Mouse (Mus musculus): ENCODE data around the gene Hhat.

Hhat gene

GRCm38 (mm10) chr1:192789828-192790227 lies 18.8 kb upstream of the Hhat start:
- in situ Hi-C loops (cut with MboI; ENCODE audit: low pct_unique_long_range_greater_than_20kb in 1 of 2, low sequenced_read_pairs in 2 of 2, unreplicated experiment in 1 of 2): loop anchor here in 1 of 2 experiments (10.0 kb wide), 1 partner anchor 75 kb away; no protein-coding TSS in a partner anchor

- in situ Hi-C loops (cut with MboI; ENCODE audit: low pct_unique_long_range_greater_than_20kb in 1 of 2, low sequenced_read_pairs in 2 of 2, unreplicated experiment in 1 of 2): no loop called here
Observed at GRCm38 (mm10) chr1:192789111-192789522, 18.1 kb upstream of the Hhat start.

GRCm38 (mm10) chr1:192786194-192786593 lies 15.2 kb upstream of the Hhat start:
- in situ Hi-C loops (cut with MboI; ENCODE audit: low pct_unique_long_range_greater_than_20kb in 1 of 2, low sequenced_read_pairs in 2 of 2, unreplicated experiment in 1 of 2): no loop called here

- in situ Hi-C loops (cut with MboI; ENCODE audit: low pct_unique_long_range_greater_than_20kb in 1 of 2, low sequenced_read_pairs in 2 of 2, unreplicated experiment in 1 of 2): no loop called here
Observed at GRCm38 (mm10) chr1:192785046-192785961, 14.3 kb upstream of the Hhat start.

DNA sequence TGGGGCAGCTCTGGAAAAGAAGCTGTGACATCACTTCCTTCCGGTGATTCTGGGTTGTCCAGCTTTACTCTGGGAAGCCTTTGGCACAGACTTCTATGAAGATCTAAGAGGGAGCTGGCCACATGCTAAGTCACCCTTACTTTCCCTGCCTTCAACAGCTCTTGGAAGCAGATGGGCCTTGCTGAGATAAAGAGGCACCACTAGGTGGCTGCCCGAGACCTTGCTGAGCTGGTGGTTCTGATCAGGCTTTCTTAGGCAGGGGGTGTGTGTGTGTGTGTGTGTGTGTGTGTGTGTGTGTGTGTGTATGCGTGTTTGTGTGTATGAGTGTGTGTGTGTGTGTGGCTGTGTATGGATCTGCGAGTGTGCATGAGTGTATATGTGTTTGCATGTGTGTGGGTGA lies 13.4 kb upstream of the Hhat start:
- in situ Hi-C loops (cut with MboI; ENCODE audit: low pct_unique_long_range_greater_than_20kb in 1 of 2, low sequenced_read_pairs in 2 of 2, unreplicated experiment in 1 of 2): no loop called here

GRCm38 (mm10) chr1:192781256-192781655 lies 10.2 kb upstream of the Hhat start:
- in situ Hi-C loops (cut with MboI; ENCODE audit: low pct_unique_long_range_greater_than_20kb in 1 of 2, low sequenced_read_pairs in 2 of 2, unreplicated experiment in 1 of 2): no loop called here

DNA sequence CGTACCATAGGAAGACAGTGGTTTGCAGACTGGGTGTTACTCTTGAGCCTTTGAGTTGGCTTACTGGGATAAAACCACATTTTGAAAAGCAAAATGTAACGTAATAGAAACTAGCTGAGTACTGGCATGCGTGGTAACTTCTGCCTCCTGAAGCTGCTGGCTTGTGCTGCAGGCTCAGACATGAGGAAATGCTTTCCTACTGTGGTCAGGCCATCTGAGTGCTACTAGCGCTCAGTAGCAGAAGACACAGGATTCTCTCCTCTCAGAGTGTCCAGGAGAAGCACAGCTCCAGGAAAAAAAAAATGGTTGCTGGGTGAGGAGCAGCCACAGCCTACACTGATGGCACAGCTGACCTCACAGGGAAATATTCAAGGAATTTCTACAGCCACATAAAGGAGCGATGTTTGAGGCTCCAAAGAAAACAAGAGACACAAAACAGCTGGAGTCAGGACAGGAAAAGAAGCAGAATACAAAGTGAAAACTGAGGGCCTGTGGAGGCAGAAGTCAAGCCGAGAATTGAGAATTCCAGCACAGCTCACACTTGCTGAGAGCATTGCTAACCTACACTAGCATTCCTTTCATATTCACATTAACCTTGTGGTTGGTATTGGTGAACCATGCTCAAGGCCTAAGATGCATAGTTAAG lies 8.0 kb upstream of the Hhat start:
- in situ Hi-C loops (cut with MboI; ENCODE audit: low pct_unique_long_range_greater_than_20kb in 1 of 2, low sequenced_read_pairs in 2 of 2, unreplicated experiment in 1 of 2): no loop called here

DNA sequence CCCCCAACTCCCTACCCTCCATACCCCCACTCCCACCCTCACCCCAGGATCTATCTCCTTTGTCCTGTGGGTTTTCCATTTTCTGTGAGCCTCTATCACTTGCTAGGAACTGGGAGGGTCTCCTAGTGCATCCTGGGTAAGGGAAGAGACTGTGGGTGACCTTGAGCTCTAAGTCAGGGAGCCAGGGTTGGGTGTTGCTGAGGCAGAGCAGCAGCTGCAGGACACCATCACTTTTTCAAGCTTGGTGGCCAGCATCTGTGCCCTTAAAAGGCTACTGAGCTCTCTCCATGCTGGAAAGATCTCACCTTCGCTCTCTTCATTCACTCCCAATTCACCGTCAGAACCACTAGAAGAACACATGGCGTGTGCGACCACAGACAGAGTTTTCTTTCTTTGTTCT lies 7.2 kb upstream of the Hhat start:
- in situ Hi-C loops (cut with MboI; ENCODE audit: low pct_unique_long_range_greater_than_20kb in 1 of 2, low sequenced_read_pairs in 2 of 2, unreplicated experiment in 1 of 2): no loop called here

DNA sequence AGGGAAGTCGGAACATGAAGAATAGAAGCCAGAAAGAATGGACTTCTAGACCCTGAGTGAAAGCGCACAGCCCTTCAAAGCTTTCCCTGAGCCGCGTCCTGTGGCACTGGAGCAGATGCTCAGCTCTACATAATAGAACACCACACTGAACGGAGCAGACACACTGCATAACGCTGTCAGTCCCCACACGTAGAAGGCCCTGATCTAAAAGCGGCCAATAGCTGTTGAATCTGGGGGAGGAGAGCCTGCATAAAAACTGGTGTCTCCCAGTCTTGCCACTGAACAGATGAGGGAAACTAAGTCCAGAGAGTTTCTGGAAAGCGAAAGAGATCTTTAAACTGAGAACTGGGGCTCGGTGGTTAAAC lies 911 bp downstream of the Hhat start:
- in situ Hi-C loops (cut with MboI; ENCODE audit: low pct_unique_long_range_greater_than_20kb in 1 of 2, low sequenced_read_pairs in 2 of 2, unreplicated experiment in 1 of 2): loop anchor here in 1 of 2 experiments (25.0 kb wide), 1 partner anchor 317 kb away; no protein-coding TSS in a partner anchor

DNA sequence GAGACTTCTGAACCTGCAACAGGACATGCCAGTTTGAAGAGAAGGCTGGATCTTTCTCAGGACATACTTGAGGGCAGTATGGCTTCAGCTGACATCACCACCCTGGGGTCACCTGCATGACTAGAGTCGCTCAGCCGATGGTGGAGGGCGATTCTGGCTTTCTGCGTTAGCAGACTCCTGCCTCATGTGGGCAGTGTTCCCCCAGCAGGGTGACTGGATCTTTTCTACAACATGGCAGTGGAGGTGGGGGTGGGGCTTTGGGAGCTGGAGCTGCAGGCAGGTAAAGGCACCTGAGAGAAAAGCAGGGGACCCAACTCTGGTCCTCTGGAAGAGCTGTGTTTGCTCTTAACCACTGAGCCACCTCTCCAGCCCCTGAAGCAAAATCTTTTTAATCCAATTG lies 5.5 kb downstream of the Hhat start:
- in situ Hi-C loops (cut with MboI; ENCODE audit: low pct_unique_long_range_greater_than_20kb in 1 of 2, low sequenced_read_pairs in 2 of 2, unreplicated experiment in 1 of 2): loop anchor here in 1 of 2 experiments (25.0 kb wide), 1 partner anchor 322 kb away; no protein-coding TSS in a partner anchor

DNA sequence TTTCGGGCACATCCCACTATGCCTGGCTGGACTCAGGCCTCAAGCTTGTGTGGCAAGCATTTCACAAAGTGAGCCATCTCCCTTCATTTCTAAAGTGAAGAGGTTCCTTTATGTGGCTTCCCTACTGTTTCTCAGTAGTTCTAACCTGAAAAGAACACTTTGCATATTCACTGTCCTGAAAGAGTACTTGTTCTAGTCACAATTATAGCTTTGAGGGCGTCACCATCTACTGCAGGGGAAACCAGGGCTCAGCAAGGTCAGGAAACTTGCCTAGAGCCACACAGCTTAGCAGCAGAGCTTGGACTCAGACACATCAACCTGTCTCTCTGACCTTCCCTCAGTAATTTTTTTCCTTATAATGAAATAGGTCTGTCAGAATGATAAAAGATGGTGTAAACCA lies 6.5 kb downstream of the Hhat start:
- in situ Hi-C loops (cut with MboI; ENCODE audit: low pct_unique_long_range_greater_than_20kb in 1 of 2, low sequenced_read_pairs in 2 of 2, unreplicated experiment in 1 of 2): loop anchor here in 1 of 2 experiments (25.0 kb wide), 1 partner anchor 323 kb away; no protein-coding TSS in a partner anchor

DNA sequence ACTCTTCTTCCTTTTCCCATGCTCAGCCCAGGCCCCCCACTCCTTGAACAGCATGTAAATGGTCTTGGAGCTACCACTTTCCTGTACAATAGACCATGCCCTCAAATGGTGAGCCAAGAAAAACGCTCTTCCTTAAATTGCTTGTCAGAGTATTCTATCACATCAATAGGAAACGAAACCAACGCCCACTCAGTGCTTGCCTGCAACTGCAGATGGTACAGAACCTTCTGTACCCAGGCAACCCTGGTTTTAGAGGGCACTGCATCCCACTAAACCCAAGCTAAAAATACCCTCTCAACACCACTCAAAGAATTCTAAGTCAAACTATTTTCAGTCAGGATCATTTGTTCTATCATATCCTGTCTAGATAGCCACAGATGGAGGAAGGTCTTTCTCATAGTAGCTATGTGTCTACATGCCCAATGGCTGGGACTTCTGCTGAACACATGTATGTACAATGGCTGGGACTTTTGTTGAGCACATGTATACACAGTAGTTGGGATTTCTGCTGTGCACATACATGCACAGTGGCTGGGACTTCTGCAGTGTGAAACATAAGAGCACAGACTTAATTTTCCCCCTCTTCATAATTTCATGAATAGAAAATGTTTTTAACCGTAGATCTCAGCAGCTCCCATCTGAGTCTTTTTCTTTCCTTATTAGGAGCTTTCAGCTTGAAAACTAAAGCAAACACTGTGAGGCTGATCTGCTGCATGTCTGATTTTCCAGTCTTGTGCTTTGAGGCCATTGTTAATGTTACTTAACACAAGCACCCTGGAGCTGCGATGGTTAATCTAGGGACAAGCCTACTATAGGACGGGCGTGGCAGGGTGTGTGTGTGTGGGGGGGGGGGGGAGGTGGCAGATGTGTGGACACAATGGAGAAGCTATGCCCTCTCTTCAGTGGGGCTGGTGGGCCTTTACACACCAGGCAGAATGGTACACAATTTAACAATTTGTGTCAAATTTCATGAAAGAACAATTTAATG lies 7.8 kb downstream of the Hhat start:
- in situ Hi-C loops (cut with MboI; ENCODE audit: low pct_unique_long_range_greater_than_20kb in 1 of 2, low sequenced_read_pairs in 2 of 2, unreplicated experiment in 1 of 2): loop anchor here in 1 of 2 experiments (25.0 kb wide), 1 partner anchor 324 kb away; no protein-coding TSS in a partner anchor

- in situ Hi-C loops (cut with MboI; ENCODE audit: low pct_unique_long_range_greater_than_20kb in 1 of 2, low sequenced_read_pairs in 2 of 2, unreplicated experiment in 1 of 2): loop anchor here in 1 of 2 experiments (25.0 kb wide), 1 partner anchor 331 kb away; no protein-coding TSS in a partner anchor
Observed at GRCm38 (mm10) chr1:192756674-192757073, 14.3 kb downstream of the Hhat start.

- in situ Hi-C loops (cut with MboI; ENCODE audit: low pct_unique_long_range_greater_than_20kb in 1 of 2, low sequenced_read_pairs in 2 of 2, unreplicated experiment in 1 of 2): loop anchor here in 1 of 2 experiments (25.0 kb wide), 1 partner anchor 331 kb away; no protein-coding TSS in a partner anchor
Observed at GRCm38 (mm10) chr1:192755685-192756606, 15.1 kb downstream of the Hhat start.

DNA sequence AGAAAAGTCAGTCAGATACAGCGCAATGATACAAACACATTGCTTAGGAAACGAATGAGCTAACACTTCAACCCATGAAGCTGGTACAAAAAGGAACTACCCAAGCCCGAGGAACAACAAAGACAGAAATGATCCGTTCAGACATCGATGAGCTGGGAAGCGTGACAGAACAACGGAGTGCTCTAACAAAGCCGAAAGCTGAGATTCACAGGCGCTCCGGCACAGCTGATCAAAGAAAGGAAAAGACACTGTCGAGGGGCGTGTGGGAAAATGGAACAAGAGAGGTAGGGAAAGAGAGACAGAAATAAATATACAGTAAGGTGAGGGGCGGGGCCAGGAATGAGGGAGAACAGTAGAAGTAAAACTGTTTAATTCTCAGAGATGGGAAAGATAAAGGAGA lies 15.8 kb downstream of the Hhat start:
- in situ Hi-C loops (cut with MboI; ENCODE audit: low pct_unique_long_range_greater_than_20kb in 1 of 2, low sequenced_read_pairs in 2 of 2, unreplicated experiment in 1 of 2): loop anchor here in 1 of 2 experiments (25.0 kb wide), 1 partner anchor 332 kb away; no protein-coding TSS in a partner anchor

DNA sequence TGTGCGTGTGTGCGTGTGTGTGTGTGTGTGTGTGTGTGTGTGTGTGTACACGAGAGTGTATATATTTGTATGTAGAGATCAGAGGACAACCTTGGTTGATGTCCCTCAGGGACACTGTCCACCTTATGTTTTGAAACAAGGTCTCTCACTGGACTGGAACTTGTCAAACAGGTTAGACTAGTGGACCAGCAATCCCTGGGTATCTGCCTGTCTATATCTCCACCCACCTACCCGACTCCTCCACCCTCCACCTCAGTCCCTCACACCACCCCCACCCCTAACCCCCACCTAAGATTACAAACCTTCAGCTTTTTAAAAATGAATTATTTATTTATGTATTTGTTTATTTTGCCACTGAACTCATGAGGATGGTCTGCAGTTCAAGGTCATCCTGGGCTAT lies 16.8 kb downstream of the Hhat start:
- in situ Hi-C loops (cut with MboI; ENCODE audit: low pct_unique_long_range_greater_than_20kb in 1 of 2, low sequenced_read_pairs in 2 of 2, unreplicated experiment in 1 of 2): loop anchor here in 1 of 2 experiments (25.0 kb wide), 1 partner anchor 333 kb away; no protein-coding TSS in a partner anchor

All from mouse embryonic stem cell (cell line).